Mouse (Mus musculus): ENCODE results near the gene Fgf12.

- TF ChIP-seq CTCF (IDR thresholded peaks at IDR 0.05; ENCODE audit: borderline replicate concordance, insufficient read depth, low read length) (no peak), POLR2A (IDR thresholded peaks at IDR 0.05; ENCODE audit: low read depth, low read length) (no peak)
These were observed 267.9 kb downstream of the Fgf12 start for GRCm38 (mm10) chr16:28484920-28485319.
